Mouse (Mus musculus) adrenal gland, adult 8-10 months (tissue): ENCODE results near the gene Aldh2. TPM values are rescaled to one million over a fixed set of nuclear protein-coding genes. Genes with fewer than 3 reads are reported as not detected.

Experiments used
- DNase-seq: peaks from one replicate; pipeline ENCODE4 v3.0.0; 2022
- total RNA-seq, 4 experiments: library from RNA; stranded (reverse); gene quantifications; 2 replicates each; pipeline ENCODE4 v1.2.4; 2022

Gene Aldh2
- total RNA-seq, 4 experiments from 2014 or later = 881 to 2,723 (median 1,517) TPM

GRCm38 (mm10) chr5:121595758-121596157 lies 2.1 kb upstream of the Aldh2 start:
- DNase-seq = no peak

DNA sequence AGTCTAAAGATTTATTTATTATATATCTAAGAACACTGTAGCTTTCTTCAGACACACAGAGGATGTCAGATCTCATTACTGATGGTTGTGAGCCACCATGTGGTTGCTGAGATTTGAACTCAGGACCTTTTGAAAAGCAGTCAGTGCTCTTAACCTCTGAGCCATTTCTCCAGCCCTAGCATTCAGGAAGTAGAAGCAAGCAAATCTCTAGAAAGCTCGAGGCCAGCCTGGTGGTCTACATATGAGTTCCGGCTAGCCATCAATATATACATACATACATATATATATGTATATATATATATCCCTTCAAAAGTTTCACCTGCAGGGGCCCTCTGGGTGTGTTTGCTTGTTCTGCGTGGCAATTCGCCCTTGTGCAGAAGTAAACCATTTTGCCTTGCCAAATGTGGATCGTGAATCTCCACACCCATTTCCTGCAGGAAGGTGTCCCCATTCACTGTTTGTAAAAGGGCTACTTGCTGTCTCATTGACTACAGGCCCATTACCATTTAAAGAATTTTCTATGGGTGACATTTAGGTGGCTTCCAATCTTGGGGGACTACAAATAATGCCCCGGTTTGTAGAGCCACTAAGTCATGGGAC lies 1.2 kb upstream of the Aldh2 start:
- no peak for DNase-seq

DNA sequence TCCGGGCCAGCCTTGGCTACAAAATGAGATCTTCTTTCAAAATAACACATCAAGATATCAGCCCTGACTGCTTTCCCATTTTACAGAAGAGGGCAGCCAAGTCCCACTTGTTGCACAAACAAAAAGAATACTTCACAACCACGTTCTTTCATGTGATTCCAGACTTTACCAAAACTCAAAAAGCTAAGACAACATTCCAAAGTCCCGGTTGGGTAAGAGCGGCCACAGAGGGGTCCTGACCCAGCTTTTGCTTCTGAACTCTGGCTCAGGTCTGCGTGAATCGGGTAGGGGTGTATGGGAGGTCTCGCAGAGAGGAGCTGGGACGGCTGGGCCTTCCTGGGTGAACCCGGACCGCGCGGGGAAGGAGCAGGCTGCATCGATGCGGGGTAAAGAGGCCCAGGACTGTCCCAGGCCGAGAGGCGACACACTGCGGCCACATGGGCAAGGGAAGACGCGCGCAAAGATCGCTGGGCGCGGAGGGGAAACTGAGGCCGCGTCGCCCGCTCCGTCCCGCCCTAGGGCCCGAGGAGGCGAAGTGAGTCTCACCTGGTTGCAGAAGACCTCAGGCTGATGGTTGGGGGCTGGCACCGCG lies 712 bp downstream of the Aldh2 start:
- no peak for DNase-seq

DNA sequence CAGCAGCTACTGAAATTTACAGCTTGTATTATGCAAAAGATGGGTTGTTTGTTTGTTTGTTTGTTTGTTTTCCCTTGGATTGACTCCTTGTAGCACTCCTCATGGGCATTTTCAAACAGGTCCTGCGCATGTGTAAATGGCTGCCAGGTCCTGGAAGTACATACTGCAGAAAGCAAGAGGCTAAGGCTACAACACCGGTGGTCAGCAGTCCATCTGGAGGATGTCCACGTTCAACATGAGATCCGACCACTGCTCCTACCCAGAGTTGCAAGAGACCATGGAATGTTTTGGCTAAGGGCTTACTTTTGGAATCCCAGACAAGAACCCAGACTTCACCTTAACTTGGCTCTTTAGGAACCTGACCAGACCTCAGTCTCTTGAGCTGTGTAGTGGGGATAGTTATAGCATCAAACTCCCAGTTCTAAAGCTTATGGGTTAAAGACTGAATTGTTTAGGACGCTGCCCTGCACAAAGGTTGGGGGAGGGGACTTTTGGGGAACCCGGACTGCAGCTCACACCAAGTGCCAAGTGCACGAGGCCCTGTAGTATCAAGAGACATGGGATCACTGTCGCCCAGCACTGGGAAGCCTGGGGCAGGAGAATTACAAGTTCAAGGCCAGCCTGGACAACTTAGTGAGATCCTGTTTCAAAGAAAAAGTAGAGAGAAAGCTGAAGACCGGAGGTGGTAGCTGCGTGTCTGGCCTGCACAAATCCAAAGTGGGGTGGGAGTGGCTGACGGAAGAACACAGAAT lies 1.4 kb downstream of the Aldh2 start:
- no peak for DNase-seq

- peak; percentile 55 for DNase-seq
Measured at GRCm38 (mm10) chr5:121591417-121592063, 2.1 kb downstream of the Aldh2 start.

GRCm38 (mm10) chr5:121589928-121590327 lies 3.7 kb downstream of the Aldh2 start:
- DNase-seq = no peak

DNA sequence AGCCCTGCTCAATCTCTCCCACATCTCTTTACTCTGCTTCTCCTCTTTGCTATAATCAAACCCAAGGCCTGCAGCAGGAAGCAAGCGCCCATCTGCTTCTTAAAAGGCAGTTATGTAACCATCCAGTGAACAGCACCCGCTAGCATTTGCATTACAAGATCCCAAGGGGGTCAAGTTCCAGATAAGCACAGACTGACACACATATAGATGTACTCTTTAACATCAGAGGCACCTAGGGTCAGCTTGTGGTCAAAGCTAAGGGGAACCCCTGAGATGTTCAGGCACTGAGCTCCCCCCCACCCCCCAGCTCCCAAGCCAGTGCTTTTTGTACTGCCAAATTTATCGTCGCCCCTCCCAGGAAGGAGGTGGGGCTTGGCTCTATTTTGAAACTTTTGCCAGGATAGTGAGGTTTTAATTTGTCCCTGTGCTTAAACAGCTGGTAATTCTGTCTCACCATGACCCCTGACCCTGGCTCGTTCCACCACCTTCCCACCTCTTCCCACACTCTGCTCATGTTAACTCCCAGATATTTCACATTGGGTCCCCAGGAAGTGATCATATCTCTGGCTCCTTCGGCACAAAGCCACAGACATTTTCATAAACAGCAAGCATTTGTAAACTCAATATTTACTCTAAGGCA lies 7.1 kb downstream of the Aldh2 start:
- no peak for DNase-seq

GRCm38 (mm10) chr5:121585699-121586098 lies 7.9 kb downstream of the Aldh2 start:
- DNase-seq = no peak

DNA sequence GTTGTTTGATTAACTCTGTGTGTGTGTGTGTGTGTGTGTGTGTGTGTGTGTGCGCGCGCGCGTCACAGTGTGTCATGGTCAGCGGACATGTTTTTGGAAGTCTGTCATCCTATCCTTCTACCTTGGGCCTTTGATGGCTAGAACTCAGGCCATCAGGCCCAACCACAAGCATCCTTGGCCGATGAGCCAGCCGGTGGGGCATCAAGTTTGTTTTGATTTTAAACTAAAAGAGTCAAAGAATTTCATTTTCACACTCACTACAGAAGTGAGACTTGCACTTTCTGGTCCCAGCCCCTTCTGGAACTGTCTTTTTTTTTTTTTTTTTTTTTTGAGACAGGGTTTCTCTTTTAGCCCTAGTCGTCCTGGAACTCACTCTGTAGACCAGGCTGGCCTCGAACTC lies 8.6 kb downstream of the Aldh2 start:
- no peak for DNase-seq

DNA sequence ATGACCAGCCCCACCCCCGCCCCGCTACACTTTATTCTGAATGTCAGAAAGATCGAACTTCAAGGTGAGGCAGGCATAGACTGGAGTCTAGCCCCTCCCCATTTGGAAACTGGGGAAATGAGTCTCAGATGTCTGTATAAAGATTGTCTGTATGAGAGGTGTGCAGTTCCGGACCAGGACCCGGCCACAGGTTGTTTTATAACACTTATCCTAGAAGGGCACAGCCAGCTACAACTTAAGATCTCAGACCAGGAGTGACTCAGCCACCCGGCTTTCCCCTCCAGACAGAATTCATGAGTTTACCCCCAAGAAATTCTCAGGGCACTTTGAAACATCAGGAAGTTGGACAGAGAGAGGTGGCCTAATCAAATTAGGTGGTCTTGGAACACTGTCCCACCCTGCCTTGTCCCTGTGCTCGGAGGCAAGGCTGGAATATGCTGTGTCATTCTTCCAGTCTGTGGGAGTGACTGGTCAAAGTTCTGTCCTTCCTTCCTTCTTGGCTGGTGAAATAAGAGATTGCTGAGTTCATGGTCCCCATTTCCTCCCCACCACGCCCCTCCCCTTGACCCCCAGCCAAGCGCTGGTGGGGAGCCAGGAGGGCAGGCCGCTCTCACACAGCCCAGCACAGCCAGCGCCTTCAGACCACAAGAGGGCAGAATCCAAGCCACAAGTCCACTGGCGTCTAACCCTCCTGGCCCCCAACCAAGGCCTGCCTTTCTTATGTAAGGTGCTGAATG lies 9.7 kb downstream of the Aldh2 start:
- peak; percentile 98 for DNase-seq

GRCm38 (mm10) chr5:121581945-121582344 lies 11.7 kb downstream of the Aldh2 start:
- no peak for DNase-seq

DNA sequence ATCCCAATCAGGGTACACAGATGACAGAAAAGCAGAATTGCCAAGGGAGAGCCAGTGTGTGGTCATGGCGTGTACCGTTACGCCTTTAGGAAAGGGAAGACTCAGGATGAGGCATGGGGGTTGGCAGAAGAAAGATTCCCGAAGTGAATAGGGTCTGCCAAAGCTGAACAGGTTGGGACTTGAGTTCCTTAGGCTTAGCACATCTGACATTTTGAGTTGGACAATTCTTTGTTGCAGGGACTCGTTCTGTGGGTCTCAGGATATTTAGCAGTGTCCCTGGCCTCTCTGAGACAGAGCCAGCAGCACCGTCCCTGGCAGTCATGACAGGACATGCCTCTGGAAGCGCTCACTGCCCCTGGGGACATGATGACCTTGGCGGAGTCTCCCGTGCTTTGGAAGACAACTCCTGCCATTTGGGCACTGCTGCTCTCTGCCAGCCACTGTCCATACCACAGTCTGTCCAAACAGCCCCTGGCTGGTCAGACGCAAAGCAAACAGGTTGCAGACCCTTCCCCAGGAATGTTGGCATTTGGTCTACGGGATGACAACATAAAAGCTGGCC lies 16.6 kb downstream of the Aldh2 start:
- peak; percentile 87 for DNase-seq

GRCm38 (mm10) chr5:121575867-121576266 lies 17.8 kb downstream of the Aldh2 start:
- no peak for DNase-seq

- DNase-seq = no peak
Measured at GRCm38 (mm10) chr5:121574145-121574544, 19.5 kb downstream of the Aldh2 start.

DNA sequence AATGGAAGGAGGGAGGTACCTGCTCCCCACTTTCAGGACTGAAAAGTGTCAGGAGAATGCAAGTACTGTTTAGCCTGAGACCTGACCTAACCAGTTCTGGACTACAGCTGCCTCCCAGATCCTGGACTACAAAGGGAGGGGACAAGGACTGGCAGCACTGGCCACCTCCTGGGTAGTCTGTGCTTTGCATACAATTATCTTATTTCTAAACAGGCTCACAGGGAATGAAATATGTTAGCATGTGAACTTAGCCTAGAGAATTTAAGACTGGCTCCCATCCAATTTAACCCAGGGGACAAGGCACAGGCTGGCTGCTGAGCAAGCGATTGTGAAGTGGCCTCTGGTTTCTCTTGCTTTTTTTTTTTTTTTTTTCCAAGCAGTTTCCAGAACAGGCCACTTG lies 22.8 kb downstream of the Aldh2 start:
- DNase-seq = no peak

GRCm38 (mm10) chr5:121569881-121570420 lies 23.7 kb downstream of the Aldh2 start:
- DNase-seq = no peak

DNA sequence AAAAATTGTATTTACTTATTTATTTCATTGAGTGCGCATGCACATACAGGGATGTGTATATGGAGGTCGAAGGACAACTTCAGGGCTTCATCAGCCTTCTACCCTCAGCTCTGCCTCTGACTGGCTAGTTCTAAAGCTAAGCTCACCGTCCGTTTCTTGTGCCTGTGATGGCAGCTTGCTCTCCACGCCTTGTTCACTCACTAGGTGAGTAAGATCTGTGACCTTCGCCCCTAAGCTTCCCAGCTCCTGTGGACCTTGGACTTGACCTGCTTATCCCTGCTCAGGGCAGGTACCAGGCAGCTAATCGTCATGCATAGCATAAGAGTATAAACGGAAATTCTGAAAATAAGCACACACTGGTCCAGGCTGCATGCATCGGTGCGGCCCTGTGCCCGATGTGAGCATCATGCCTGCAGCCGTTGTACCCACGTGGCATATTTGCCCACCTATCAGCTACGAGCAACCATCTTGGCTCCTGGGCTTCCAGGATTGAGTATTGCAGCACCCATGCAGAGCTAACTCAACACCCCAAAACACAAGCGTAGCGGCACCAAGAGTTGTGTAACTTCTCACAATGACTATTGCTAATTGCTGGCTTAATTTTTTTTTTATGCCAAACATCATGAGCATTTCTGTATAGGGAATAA lies 27.5 kb downstream of the Aldh2 start:
- DNase-seq = no peak

GRCm38 (mm10) chr5:121564468-121564895 lies 29.1 kb downstream of the Aldh2 start:
- peak; percentile 78 for DNase-seq

DNA sequence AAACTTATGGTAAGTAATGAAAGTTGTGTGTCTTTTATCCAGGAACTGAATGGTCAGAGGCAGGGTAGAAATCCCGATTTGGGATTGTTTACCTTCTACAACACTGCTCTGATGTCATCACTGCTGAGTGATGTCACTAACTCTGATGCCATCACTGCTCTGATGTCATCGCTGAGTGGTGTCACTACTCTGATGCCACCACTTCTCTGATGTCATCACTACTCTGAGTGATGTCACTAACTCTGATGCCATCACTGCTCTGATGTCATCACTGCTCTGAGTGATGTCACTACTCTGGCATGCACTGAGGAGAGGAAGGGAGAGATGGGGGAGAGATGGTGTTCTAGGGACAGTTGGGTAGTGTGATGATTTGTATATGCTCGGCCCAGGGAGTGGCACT lies 31.2 kb downstream of the Aldh2 start:
- no peak for DNase-seq

- no peak for DNase-seq
Measured at GRCm38 (mm10) chr5:121549196-121549595, 44.4 kb downstream of the Aldh2 start.

GRCm38 (mm10) chr5:121547084-121547483 lies 46.5 kb downstream of the Aldh2 start:
- DNase-seq = no peak
